Mouse (Mus musculus): ENCODE measurements around the gene Smo. TPM values are rescaled to one million over a fixed set of nuclear protein-coding genes. Genes with fewer than 3 reads are reported as not detected.

Gene Smo
- polyA plus RNA-seq, 1 experiment from 2014 or later = 46.5 TPM

DNA sequence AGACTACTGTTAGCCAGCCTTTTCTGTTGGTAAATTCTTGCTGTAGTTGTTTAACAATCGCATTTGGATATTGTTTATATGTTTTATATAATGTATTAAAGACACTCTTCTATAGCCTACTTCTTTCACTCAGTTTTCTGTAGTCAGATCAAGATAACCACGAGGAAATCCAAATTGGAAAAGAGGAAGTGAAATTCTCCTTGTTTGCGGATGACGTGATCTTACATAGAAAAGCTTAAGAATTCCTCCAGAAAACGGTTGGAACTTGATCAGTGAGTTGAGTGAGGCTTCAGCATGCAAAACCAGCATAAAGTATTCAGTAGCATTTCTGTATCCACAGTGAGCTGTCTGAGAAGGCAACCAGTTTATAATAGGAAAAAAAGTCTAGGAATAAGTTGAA, 50.5 kb downstream of the Smo start:
- WGBS = 87% methylated on average over 5 of the region's 5 CpGs
- Histone ChIP-seq H3K9ac (ENCODE audit: low read length) (no peak overlapping the region), H3K36me3 (ENCODE audit: control insufficient read depth, insufficient read depth, low read length) (no peaks in the 10 kb centered on the region), H3K9me3 (ENCODE audit: control insufficient read depth, low read length) (no peaks in the 10 kb centered on the region), H3K4me3 (ENCODE audit: low read depth, low read length) (no peak overlapping the region), H3K27me3 (replicated peaks; ENCODE audit: control insufficient read depth, insufficient read depth, low read length) (no peaks in the 10 kb centered on the region), H3K4me2 (ENCODE audit: low read length) (no peak overlapping the region), H3K27ac (ENCODE audit: low read depth) (no peak overlapping the region), H3K4me1 (replicated peaks; ENCODE audit: control insufficient read depth, insufficient read depth, low read length) (no peaks in the 10 kb centered on the region)
- DNase-seq (ENCODE audit: low spot score) (no peak), ATAC-seq (replicated peaks; ENCODE audit: low FRiP score, low TSS enrichment, low read depth) (no peak)

DNA sequence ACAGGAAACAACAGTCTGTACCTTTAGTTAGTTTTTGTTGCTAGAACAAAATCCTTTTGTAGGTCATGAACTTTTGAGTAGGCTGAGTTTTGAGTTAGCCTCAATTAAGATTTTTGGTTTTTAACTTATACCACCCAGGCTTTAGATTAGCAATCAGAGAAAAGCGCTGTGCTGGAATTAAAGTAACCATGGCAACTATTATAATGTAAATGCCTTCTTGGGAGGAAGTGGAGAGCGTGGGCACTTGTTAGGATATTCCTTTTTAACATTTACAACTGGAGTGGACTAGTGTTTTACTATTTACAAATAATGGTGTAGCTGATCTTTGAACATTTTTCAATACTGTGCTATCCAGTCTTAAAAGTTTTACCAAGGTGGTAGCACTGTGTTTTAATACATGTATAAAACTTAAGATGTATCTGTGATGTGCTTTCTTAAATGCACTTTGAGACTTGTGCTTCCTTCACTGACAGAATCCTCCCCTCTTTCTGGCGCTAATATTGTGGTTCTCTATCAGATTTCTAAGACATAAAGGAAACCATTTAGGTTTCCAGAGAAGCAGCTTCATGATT, 53.6 kb downstream of the Smo start:
- ATAC-seq (replicated peaks; ENCODE audit: low FRiP score, low TSS enrichment, low read depth) = no peak
- H3K4me1 ChIP-seq (replicated peaks; ENCODE audit: control insufficient read depth, insufficient read depth, low read length) = no peaks in the 10 kb centered on the region
- no peaks in the 10 kb centered on the region for H3K36me3 ChIP-seq (ENCODE audit: control insufficient read depth, insufficient read depth, low read length)
- H3K27ac ChIP-seq (ENCODE audit: low read depth) = no peak overlapping the region
- no peaks in the 10 kb centered on the region for H3K9me3 ChIP-seq (ENCODE audit: control insufficient read depth, low read length)
- H3K4me3 ChIP-seq (ENCODE audit: low read depth, low read length) = no peak overlapping the region
- H3K4me2 ChIP-seq (ENCODE audit: low read length) = no peak overlapping the region
- H3K27me3 ChIP-seq (replicated peaks; ENCODE audit: control insufficient read depth, insufficient read depth, low read length) = no peaks in the 10 kb centered on the region
- 57% methylated on average over 3 of the region's 3 CpGs for whole genome bisulfite sequencing
- H3K9ac ChIP-seq (ENCODE audit: low read length) = no peak overlapping the region
- DNase-seq (ENCODE audit: low spot score) = no peak

DNA sequence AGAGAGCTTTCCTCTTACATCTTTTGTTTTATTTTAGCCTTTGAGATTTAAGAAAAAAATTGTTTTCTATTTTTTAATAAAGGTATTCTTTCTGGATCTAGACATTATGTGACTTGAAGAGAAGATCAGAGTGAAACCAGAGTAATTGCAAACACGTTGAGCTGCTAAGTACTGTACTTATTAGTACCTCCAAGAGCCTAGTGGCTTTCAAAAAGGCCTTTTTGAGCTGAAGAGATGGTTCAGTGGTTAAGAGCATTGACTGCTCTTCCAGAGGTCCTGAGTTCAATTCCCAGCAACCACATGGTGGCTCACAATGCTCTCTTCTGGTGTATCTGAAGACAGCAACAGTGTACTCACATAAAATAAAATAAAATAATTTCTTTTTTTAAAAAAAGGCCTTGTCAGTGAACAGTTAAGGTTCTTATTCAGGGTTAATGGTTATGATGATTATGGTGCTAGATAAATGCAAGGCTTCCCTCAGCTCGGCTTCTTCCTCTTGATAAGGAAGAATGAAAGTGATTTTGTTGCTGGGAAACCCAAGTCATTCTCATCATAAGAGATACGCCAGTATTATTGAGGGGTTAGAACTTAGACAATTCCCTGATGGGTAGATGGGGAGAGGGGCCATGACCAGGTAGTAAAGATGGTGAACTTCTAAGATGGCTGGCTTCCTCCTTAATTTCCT, 54.9 kb downstream of the Smo start:
- no peak overlapping the region for H3K27ac ChIP-seq (ENCODE audit: low read depth)
- H3K36me3 ChIP-seq (ENCODE audit: control insufficient read depth, insufficient read depth, low read length) = no peaks in the 10 kb centered on the region
- H3K9ac ChIP-seq (ENCODE audit: low read length) = no peak overlapping the region
- H3K4me3 ChIP-seq (ENCODE audit: low read depth, low read length) = no peak overlapping the region
- WGBS = 75% methylated on average over 3 of the region's 3 CpGs
- no peaks in the 10 kb centered on the region for H3K9me3 ChIP-seq (ENCODE audit: control insufficient read depth, low read length)
- H3K4me1 ChIP-seq (replicated peaks; ENCODE audit: control insufficient read depth, insufficient read depth, low read length) = no peaks in the 10 kb centered on the region
- DNase-seq (ENCODE audit: low spot score) (no peak), ATAC-seq (replicated peaks; ENCODE audit: low FRiP score, low TSS enrichment, low read depth) (no peak)
- H3K4me2 ChIP-seq (ENCODE audit: low read length) = no peak overlapping the region
- H3K27me3 ChIP-seq (replicated peaks; ENCODE audit: control insufficient read depth, insufficient read depth, low read length) = no peaks in the 10 kb centered on the region

DNA sequence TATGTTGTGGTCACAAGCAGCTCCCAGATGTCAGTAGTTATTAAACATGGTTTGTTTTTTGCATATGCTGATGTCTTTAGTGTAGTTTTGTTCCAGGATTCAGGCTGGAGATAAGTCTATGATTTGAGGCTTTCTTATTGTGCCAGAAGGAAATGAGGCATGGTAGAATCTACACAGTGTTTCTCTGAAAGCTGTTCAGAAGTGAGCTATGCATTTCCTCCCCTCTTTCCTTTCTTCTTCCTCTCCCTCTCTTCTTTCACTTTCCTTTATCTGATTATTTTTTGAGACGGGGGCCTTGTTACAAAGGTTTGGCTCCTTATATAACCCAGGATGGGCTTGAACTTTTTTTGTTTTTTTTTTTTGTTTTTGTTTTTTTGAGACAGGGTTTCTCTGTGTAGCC, 58.2 kb downstream of the Smo start:
- 82% methylated on average over 1 of the region's 1 CpGs for WGBS
- no peak overlapping the region for H3K4me2 ChIP-seq (ENCODE audit: low read length)
- no peaks in the 10 kb centered on the region for H3K36me3 ChIP-seq (ENCODE audit: control insufficient read depth, insufficient read depth, low read length)
- no peaks in the 10 kb centered on the region for H3K4me1 ChIP-seq (replicated peaks; ENCODE audit: control insufficient read depth, insufficient read depth, low read length)
- H3K4me3 ChIP-seq (ENCODE audit: low read depth, low read length) = no peak overlapping the region
- no peaks in the 10 kb centered on the region for H3K27me3 ChIP-seq (replicated peaks; ENCODE audit: control insufficient read depth, insufficient read depth, low read length)
- ATAC-seq (replicated peaks; ENCODE audit: low FRiP score, low TSS enrichment, low read depth) (no peak), DNase-seq (ENCODE audit: low spot score) (no peak)
- no peak overlapping the region for H3K27ac ChIP-seq (ENCODE audit: low read depth)
- no peaks in the 10 kb centered on the region for H3K9me3 ChIP-seq (ENCODE audit: control insufficient read depth, low read length)
- no peak overlapping the region for H3K9ac ChIP-seq (ENCODE audit: low read length)

DNA sequence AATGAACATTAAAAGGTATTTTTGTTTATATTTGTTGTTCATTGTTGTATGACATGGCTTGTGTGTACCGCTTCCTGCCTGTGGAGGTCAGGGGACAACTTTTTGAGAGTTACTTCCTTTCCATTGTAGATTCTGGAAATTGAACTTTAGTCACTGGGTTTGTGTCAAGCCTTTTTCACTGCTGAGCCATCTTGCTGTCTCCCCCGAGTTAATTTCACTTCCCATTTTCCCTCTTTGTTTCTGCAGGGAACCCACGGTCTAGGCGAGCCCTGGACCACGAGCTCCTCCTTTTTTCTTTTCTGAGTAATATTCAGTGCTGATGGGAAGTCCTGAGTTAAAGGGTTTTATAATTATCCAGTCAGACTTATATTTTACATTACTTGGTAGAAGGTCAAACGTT, 59.3 kb downstream of the Smo start:
- WGBS = 83% methylated on average over 6 of the region's 6 CpGs
- no peak for DNase-seq (ENCODE audit: low spot score)
- Histone ChIP-seq H3K4me1 (replicated peaks; ENCODE audit: control insufficient read depth, insufficient read depth, low read length) (no peaks in the 10 kb centered on the region), H3K4me3 (ENCODE audit: low read depth, low read length) (no peak overlapping the region), H3K27me3 (replicated peaks; ENCODE audit: control insufficient read depth, insufficient read depth, low read length) (no peaks in the 10 kb centered on the region), H3K9ac (ENCODE audit: low read length) (no peak overlapping the region), H3K27ac (ENCODE audit: low read depth) (no peak overlapping the region), H3K36me3 (ENCODE audit: control insufficient read depth, insufficient read depth, low read length) (no peaks in the 10 kb centered on the region), H3K9me3 (ENCODE audit: control insufficient read depth, low read length) (no peaks in the 10 kb centered on the region), H3K4me2 (ENCODE audit: low read length) (no peak overlapping the region)
- ATAC-seq (replicated peaks; ENCODE audit: low FRiP score, low TSS enrichment, low read depth) = no peak

DNA sequence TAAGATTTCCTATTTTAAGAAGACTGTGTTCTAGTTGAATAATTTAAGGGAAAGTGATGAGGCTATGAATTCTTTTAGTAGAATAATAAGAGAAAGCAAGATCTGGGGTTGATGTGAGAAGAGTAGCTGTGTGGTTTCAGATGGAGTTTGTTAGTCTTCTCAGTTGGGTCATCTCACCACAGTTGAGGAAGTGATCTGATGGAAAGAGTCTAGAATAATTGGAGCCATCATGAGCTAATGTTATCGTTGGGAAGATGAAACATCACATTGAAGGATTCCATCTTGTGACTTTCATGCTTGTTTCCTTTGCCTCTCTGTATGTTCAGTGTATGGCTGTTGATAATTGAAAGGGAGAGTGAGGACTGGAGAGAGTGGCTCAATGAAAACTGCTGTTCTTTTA, 67.7 kb downstream of the Smo start:
- Histone ChIP-seq H3K36me3 (ENCODE audit: control insufficient read depth, insufficient read depth, low read length) (no peaks in the 10 kb centered on the region), H3K4me1 (replicated peaks; ENCODE audit: control insufficient read depth, insufficient read depth, low read length) (no peaks in the 10 kb centered on the region), H3K27ac (ENCODE audit: low read depth) (no peak overlapping the region), H3K27me3 (replicated peaks; ENCODE audit: control insufficient read depth, insufficient read depth, low read length) (no peaks in the 10 kb centered on the region), H3K9me3 (ENCODE audit: control insufficient read depth, low read length) (no peaks in the 10 kb centered on the region), H3K9ac (ENCODE audit: low read length) (no peak overlapping the region), H3K4me2 (ENCODE audit: low read length) (no peak overlapping the region), H3K4me3 (ENCODE audit: low read depth, low read length) (no peak overlapping the region)
- WGBS = 87% methylated on average over 1 of the region's 1 CpGs
- no peak for DNase-seq (ENCODE audit: low spot score)
- ATAC-seq (replicated peaks; ENCODE audit: low FRiP score, low TSS enrichment, low read depth) = no peak

DNA sequence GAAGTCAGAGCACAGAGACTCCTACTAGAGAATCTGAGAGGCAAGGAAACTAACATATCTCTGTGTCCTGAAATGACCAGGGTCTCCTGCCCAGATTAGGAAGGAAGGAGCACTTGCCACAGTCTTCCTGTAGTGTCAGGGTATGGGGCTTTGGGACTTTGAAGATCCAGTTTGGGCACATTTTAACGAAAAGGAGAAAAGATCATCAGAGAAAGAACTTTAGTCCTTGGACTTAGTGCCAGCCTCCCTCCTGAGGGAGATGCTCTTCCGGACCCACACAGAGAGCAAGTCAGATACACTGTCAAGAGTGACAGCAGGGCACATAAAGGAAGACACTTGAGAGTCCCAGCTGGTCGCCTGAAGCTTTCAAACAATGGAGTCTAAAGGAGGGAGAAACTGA, 68.7 kb downstream of the Smo start:
- 72% methylated on average over 3 of the region's 3 CpGs for WGBS

DNA sequence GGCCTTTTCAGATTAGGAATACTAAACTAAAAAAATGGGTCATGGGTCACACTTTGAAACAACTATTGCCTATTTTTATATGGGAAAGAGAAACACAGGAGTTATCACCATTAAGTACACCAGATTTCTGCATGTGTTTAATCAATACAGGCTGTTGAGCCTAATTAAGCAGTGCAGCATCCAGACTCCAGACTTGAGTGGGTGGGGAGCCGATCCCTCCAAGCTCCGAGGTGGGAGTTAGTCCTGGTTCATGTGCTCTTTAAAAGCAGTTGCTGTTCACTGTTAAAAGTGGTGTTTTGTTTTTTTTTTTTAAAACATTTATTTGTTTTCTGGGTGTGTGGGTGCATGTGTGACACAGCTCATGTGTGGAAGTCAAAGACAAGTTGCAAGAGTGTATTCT, 70.1 kb downstream of the Smo start:
- DNase-seq (ENCODE audit: low spot score) (no peak), ATAC-seq (replicated peaks; ENCODE audit: low FRiP score, low TSS enrichment, low read depth) (no peak)
- no peak overlapping the region for H3K27ac ChIP-seq (ENCODE audit: low read depth)
- H3K4me3 ChIP-seq (ENCODE audit: low read depth, low read length) = no peak overlapping the region
- H3K36me3 ChIP-seq (ENCODE audit: control insufficient read depth, insufficient read depth, low read length) = no peaks in the 10 kb centered on the region
- H3K4me1 ChIP-seq (replicated peaks; ENCODE audit: control insufficient read depth, insufficient read depth, low read length) = no peaks in the 10 kb centered on the region
- no peaks in the 10 kb centered on the region for H3K9me3 ChIP-seq (ENCODE audit: control insufficient read depth, low read length)
- H3K4me2 ChIP-seq (ENCODE audit: low read length) = no peak overlapping the region
- H3K27me3 ChIP-seq (replicated peaks; ENCODE audit: control insufficient read depth, insufficient read depth, low read length) = no peaks in the 10 kb centered on the region
- H3K9ac ChIP-seq (ENCODE audit: low read length) = no peak overlapping the region
- 82% methylated on average over 2 of the region's 2 CpGs for WGBS

More for the DNA sequence above, 68.7 kb downstream of the Smo start:
- no peaks in the 10 kb centered on the region for H3K9me3 ChIP-seq (ENCODE audit: control insufficient read depth, low read length)
- H3K27me3 ChIP-seq (replicated peaks; ENCODE audit: control insufficient read depth, insufficient read depth, low read length) = no peaks in the 10 kb centered on the region
- ATAC-seq (replicated peaks; ENCODE audit: low FRiP score, low TSS enrichment, low read depth) (no peak), DNase-seq (ENCODE audit: low spot score) (no peak)
- H3K9ac ChIP-seq (ENCODE audit: low read length) = no peak overlapping the region
- no peak overlapping the region for H3K4me2 ChIP-seq (ENCODE audit: low read length)
- no peaks in the 10 kb centered on the region for H3K36me3 ChIP-seq (ENCODE audit: control insufficient read depth, insufficient read depth, low read length)
- H3K4me3 ChIP-seq (ENCODE audit: low read depth, low read length) = no peak overlapping the region
- H3K27ac ChIP-seq (ENCODE audit: low read depth) = no peak overlapping the region
- no peaks in the 10 kb centered on the region for H3K4me1 ChIP-seq (replicated peaks; ENCODE audit: control insufficient read depth, insufficient read depth, low read length)

Measured in intestine, embryonic 14.5 days (tissue).